Mouse (Mus musculus) heart, postnatal 36 days (tissue): ENCODE measurements at regions not wholly inside any gene's neighbourhood (a gene's known extent, or its start where the extent isn't known, plus 50 kb on each side); places are given as distances from the start of the nearest gene placed in this dataset.

Experiments used
- DNase-seq, 2 experiments: peaks; one replicate each; pipeline ENCODE4 v3.0.0; 2021 to 2022
- intact Hi-C: fragments of 180-260 bp; cut with DNase I; formaldehyde crosslinking; loops from one replicate; pipeline ENCODE4 v1.15.1; 2025

- DNase-seq, result no peak
- intact Hi-C loops, result no loop called here
These were observed 223.8 kb downstream of the Irs2 start for GRCm38 (mm10) chr8:10784481-10784880.

DNA sequence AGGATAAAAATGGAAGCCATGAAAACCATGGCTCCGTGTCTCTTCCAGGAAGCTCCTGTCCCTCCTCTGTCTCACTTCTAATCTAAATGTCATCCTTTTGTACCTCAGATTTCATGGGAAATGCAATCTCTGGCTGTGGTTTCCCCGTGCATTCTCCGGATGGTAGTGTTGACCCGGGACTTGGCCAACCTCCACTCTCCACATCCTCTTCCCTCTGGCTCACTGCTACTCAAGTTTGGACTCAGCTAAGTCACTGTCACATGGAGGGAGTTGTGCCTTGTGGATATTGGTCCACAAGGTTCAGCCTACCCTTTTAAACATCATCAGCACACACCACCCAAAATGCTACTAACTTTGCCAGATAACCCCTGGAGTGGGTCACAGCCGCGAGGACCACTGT, 226.4 kb downstream of the Irs2 start:
- DNase-seq, result no peak
- intact Hi-C loops, result no loop called here

GRCm38 (mm10) chr8:10779636-10780035, 228.6 kb downstream of the Irs2 start:
- intact Hi-C loops, result no loop called here
- no peak for DNase-seq

- intact Hi-C loops, result no loop called here
These were observed 232.9 kb downstream of the Irs2 start for GRCm38 (mm10) chr8:10775202-10776010.

DNA sequence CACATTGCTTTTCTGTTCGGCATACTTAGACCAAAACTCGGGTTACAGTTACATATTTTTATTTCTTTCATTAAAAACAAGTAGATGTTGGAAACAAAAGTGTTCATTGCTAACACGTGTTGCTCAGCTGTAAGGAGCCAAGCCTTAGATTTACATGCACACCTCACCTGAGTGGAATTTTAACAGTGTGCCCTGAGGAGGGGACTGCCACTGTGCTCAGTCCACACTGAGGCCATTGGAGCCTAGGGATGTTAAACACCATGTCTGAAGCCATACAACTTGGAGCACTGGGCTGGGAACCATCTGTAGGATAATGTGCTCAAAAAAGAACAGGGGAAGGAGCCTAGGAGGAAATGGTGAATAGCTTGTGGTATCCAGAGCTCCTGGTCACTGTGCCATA, 233.5 kb downstream of the Irs2 start:
- DNase-seq, result no peak
- intact Hi-C loops, result no loop called here

More at GRCm38 (mm10) chr8:10775202-10776010, 232.9 kb downstream of the Irs2 start:
- no peak for DNase-seq

- intact Hi-C loops, result no loop called here
- DNase-seq, result no peak
These were observed 240.1 kb downstream of the Irs2 start for GRCm38 (mm10) chr8:10768181-10768580.

GRCm38 (mm10) chr8:10763907-10764306, 244.4 kb downstream of the Irs2 start:
- intact Hi-C loops, result no loop called here
- DNase-seq, result no peak

- intact Hi-C loops, result no loop called here
- DNase-seq, result no peak
These were observed 246.5 kb downstream of the Irs2 start for GRCm38 (mm10) chr8:10761694-10762305.

GRCm38 (mm10) chr8:10760851-10761693, 247.2 kb downstream of the Irs2 start:
- DNase-seq, result peak; percentile 10 to 39
- intact Hi-C loops, result no loop called here

GRCm38 (mm10) chr8:10760231-10760630, 248.0 kb downstream of the Irs2 start:
- intact Hi-C loops, result no loop called here
- no peak for DNase-seq

DNA sequence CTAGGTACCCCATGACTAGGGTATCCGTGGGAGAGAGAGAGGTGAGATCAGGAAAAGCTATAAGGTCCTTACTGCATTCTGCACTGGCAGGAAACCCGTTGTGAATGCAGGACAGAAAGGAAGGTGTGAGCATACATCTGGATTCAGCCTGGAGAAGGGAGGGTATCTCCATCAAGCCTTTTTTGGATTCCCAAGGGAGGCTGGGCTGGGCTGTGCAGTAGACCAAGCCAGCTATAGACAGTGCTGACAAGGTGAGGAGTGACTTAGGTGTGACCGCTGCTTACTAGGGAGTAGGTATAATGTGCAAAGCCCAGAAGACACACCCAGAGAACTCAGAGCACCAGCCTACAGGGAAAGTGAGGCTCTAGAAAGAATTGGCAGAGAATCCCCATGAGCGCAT, 250.1 kb downstream of the Irs2 start:
- no peak for DNase-seq
- intact Hi-C loops, result no loop called here

DNA sequence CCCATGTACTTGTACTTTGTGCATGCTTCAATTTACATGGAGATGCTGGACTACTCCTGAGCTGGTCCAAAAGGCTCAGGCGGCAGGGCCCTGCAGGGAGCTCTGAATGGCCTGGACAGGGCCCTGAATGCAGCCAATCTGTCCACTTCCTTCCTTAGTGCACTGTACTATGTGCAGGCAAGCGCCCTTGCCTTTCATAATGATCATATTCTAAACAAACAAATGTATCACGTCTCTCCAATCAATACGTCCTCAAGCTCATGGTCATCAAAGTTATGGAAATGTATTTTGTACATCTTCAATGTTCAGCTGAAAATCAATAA, 253.3 kb downstream of the Irs2 start:
- intact Hi-C loops, result no loop called here
- no peak for DNase-seq

- intact Hi-C loops, result no loop called here
- no peak for DNase-seq
These were observed 253.8 kb downstream of the Irs2 start for GRCm38 (mm10) chr8:10754232-10754985.

DNA sequence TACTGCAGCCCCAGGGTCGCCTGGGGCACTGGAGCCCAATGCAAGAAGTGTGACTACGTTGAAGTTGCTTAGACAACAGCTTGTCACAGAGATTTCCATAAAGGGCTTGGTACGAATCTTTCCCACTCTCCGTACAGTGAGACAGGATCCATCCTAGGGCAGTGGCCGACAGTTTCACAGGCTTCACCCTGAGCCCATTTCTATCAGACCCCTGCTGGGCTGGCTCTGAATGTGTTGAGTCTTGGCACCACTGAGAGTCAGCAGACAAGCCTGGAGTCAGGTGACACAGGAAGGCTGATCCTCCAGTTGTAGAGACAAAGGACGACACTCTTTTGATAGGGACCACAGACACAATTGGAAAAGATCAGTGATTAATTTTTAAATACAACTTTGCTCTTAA, 255.2 kb downstream of the Irs2 start:
- no peak for DNase-seq
- intact Hi-C loops, result no loop called here

DNA sequence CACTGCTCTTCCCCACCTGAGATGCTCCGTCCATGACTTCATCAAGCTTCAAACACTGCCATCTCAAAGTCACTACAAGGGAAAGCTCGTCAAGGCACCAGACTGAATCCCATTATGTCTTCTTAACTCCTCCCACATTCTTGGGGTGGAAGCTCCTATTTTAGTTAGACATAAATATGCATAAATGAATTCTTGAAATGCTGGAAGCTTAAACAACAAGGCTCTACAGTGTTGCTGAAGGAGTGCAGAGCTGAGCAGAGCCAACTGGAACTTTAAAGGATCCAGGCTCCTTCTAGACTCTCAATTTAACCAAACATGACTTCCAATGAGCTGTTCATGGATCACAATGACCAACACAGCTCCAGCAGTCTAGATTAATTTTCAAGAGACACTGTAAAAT, 261.1 kb downstream of the Irs2 start:
- intact Hi-C loops, result no loop called here
- no peak for DNase-seq

DNA sequence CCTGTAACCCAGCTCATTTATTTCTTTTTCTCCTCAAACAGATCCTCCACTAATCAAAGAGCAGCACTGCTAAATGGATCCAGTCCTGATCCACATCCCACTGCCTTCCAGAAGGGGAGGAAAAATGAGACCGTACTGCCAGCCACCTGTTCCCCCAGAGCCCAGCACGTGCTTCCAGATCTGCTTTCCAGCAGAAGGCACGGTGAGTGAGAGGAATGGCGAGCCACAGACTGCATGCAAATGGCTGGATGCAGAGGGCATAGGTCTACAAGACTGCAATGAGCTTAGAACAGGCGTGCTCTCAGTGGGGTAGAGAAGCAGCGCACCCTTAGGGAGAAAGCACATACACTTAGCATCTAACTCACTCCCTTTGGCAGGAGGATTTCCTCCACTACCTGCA, 265.0 kb downstream of the Irs2 start:
- no peak for DNase-seq
- intact Hi-C loops, result no loop called here

DNA sequence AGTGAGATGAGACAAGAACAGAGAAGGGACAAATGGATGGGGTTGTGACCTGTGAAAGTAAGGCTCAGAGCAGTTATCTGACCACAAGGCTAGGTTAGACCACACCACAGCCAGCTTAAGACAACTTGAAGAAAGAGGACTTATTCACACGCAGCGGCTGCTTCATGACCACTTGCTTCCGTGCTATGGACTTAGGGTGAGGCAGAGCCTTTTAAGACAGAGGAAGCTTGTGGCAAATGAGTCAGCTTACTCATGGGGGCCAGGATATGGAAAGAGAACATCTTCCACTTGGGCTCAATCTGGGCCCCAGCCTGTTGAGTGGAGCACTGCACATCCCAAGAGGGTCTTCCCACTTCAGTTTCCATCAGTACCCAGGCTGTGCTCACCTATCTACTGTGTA, 267.4 kb downstream of the Irs2 start:
- no peak for DNase-seq
- intact Hi-C loops, result no loop called here

DNA sequence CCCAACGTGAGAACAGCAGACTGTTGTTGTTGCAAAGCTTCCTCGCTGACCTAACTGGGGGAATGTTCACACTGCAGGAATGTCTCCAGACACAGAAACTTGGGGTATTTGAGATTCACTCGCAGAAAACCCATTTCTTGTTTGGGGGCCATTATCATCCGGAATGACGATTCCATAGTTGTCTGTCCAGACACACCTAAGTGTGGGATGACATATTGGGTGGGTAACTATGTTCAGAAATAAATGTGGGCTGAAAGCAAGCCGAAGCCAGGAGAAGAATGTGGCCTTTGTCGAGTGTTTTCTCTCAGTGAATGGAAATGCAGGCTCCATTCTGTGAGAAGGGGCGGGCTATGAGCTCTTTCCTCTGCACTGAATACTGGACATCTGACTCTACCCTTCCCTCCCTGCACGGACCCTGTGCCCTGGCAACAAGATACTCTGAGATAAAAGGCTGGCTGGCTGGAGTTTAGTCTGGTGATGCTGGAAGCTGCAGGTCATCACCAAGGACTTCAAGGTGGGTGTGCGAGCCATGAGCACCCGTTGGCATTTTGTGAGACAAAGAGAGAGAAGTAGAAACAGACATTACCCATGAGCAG, 269.7 kb downstream of the Irs2 start:
- no peak for DNase-seq
- intact Hi-C loops, result no loop called here

DNA sequence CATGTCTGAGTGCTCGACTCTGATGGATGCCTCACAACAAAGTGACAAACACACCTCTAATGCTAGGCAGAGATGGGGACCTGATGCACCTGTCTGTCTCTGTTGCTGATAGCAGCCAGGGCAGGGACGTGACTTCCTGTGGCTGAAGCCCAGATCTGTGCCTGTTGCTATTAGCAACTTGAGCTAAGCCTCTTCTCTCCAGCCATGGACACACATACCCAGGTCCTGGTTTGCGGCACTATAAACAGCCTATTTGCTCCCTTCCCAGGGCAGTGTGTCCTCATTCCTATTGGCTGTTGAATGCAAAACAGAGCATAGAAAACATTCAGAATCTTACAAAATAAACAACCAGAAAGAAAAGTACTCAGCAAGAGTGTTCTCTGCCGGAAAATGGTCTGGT, 273.5 kb downstream of the Irs2 start:
- intact Hi-C loops, result no loop called here
- DNase-seq, result no peak

- intact Hi-C loops, result no loop called here
- no peak for DNase-seq
These were observed 284.9 kb downstream of the Irs2 start for GRCm38 (mm10) chr8:10723332-10723731.

GRCm38 (mm10) chr8:10722742-10723141, 285.5 kb downstream of the Irs2 start:
- intact Hi-C loops, result no loop called here
- no peak for DNase-seq
